Mouse (Mus musculus) colon, adult 2 months (tissue): ENCODE measurements around the gene D10Wsu102e. TPM values are rescaled to one million over a fixed set of nuclear protein-coding genes. Genes with fewer than 3 reads are reported as not detected.

Source experiments
- polyA plus RNA-seq: library from polyadenylated mRNA; depleted of rRNA; stranded (reverse); fragments of >200 nt; gene quantifications from 2 replicates; pipeline ENCODE4 v1.2.3, GENCODE M21; 2012; rRNA removed

Gene D10Wsu102e
- 0.15 and 0.16 TPM in 2 replicates for polyA plus RNA-seq

DNA sequence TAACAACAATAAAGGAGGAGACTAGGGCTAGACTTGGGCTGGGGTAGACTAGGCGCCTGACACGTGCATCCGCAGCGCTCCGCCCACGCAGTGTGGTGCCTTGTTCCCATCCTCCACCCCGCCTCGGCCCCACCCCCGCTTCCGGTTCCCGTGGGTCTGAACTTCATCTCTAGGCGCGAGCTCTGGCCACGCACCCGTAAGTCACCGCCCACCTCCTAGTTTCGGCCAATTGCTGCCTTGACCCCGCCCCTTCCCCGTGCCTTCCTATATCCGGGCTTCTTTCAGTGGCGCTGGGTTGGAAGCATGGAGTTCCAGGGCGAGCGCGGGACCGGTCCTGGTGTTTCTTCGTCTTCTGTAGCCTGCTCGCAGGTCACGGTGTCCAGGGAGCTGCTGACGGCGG lies at the start of gene D10Wsu102e:
TSS of gene D10Wsu102e (plus strand) at position 266 of the 400 bp plus-strand sequence.

DNA sequence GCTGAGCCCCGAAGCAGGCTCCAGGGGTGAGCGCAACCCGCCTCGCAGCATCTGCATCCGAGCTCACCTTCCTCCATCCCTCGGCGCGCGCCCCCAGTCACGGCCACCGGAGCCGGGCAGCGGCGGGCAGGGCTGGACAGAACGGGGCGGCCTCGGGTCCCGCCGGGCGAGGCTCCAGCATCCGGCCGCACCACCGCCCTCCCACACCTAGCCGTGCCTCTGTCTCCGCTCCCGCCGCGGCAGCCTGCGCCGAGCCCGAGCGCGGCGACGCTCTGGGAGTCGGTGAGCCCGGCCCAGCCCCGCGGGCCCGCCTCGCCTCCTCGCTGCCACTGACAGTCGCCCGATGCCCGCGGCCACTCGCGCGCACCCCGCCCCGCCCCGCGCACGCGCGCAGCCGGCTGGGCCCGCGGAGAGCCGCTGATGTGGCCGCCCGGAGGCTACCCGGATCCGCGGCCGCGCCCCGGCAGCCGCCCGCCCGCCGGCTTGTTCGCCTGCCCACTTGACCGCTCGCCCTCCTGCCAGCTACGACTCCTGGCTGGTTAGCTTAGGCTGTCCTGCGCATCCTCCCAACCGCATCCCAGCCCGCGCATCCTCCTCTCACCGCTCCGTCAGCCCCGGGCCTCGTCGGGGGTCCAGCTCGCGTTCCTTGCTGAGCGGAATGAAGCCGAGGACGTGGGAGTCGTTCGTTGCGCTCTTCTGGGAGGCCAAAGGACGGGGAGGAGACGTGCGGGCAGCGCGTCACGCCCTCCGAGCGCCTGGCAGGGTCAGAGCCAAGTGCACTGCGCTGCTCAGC lies 22.7 kb upstream of the D10Wsu102e start, which contains the start of gene Slc41a2:
TSS of gene Slc41a2 (minus strand) at position 724 of the 793 bp plus-strand sequence.

DNA sequence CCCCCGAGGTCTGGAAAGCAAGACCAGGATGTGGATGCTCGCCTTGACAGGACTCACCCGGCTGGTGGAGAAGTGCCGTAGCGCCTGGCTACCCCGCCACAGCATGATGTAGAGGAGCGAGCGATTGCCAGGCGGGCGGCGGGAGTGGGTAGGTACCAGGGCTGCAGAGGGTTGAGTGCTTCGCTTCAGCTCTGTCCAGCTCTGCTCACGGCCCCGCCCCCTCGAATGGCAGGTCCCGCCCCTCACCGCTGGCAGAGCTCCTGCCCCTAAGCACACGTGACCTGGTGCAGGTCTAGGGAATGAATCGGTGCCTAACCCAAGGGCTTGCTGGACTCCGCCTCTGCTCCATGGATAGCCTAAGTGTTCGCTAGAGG lies 173.9 kb downstream of the D10Wsu102e start, which contains the start of gene Aldh1l2:
TSS of gene Aldh1l2 (minus strand) at position 231 of the 374 bp plus-strand sequence.

Other genes starting within 250 kb of the D10Wsu102e start
- gene Slc41a2, start 22.3 kb upstream of the D10Wsu102e start, polyA plus RNA-seq, result 5.1 TPM in 2 replicates
- gene Aldh1l2, start 173.9 kb downstream of the D10Wsu102e start, polyA plus RNA-seq, result 0.59 and 1.4 TPM in 2 replicates
- 0.80 and 1.0 TPM in 2 replicates for gene Washc4, start 183.5 kb downstream of the D10Wsu102e start, polyA plus RNA-seq